Mouse (Mus musculus) kidney, adult 2 months (tissue): ENCODE measurements around the gene Zic1. TPM values are rescaled to one million over a fixed set of nuclear protein-coding genes. Genes with fewer than 3 reads are reported as not detected.

ENCODE experiments used
- DNase-seq: peaks from one replicate; pipeline ENCODE4 v3.0.0; 2021
- H3K27ac ChIP-seq: fragments of 200-500 bp; 2 replicates; pipeline ENCODE4 v1.5.1; 2012; ENCODE audit warnings: low read depth, low read length, control low read depth, inconsistent platforms; ENCODE audit not compliant: insufficient read depth
- H3K27me3 ChIP-seq: fragments of 200-500 bp; replicated peaks from 2 replicates; pipeline ENCODE4 v1.6.1; 2012; ENCODE audit warnings: mild to moderate bottlenecking, moderate library complexity, low read length, inconsistent platforms; ENCODE audit not compliant: control insufficient read depth, insufficient read depth
- H3K36me3 ChIP-seq: fragments of 200-500 bp; 2 replicates; pipeline ENCODE4 v1.6.1; 2012; ENCODE audit warnings: mild to moderate bottlenecking, moderate library complexity, low read length, inconsistent platforms; ENCODE audit not compliant: control insufficient read depth, insufficient read depth
- H3K4me1 ChIP-seq: fragments of 200-500 bp; 2 replicates; pipeline ENCODE4 v1.6.1; 2011; ENCODE audit warnings: low read length; ENCODE audit not compliant: control insufficient read depth, insufficient read depth
- H3K4me3 ChIP-seq: fragments of 200-500 bp; 2 replicates; pipeline ENCODE4 v1.5.1; 2011; ENCODE audit warnings: mild to moderate bottlenecking, low read depth, low read length, control low read depth; ENCODE audit not compliant: insufficient read depth
- CTCF ChIP-seq: fragments of 200-500 bp; conservative IDR thresholded peaks from 2 replicates; pipeline ENCODE4 v1.5.1; 2011; ENCODE audit warnings: low read depth, mild to moderate bottlenecking, control low read depth, low read length, moderate library complexity, mixed read lengths; ENCODE audit not compliant: insufficient read depth, insufficient read length
- POLR2A ChIP-seq: fragments of 200-500 bp; IDR thresholded peaks from one replicate; pipeline ENCODE4 v1.6.1; 2011; ENCODE audit warnings: low read depth, low read length, control low read depth
- WGBS: fragments of 180-500 bp; shearing (Covaris S2); methylation state at CpG from one replicate; pipeline ENCODE4 v1.1.7; 2018; 5-methylcytosine and 5-hydroxymethylcytosine counted together
- polyA plus RNA-seq: library from polyadenylated mRNA; depleted of rRNA; stranded (reverse); fragments of >200 nt; gene quantifications from 2 replicates; pipeline ENCODE4 v1.2.3, GENCODE M21; 2012

The Zic1 gene
- polyA plus RNA-seq, 1 experiment = not detected

DNA sequence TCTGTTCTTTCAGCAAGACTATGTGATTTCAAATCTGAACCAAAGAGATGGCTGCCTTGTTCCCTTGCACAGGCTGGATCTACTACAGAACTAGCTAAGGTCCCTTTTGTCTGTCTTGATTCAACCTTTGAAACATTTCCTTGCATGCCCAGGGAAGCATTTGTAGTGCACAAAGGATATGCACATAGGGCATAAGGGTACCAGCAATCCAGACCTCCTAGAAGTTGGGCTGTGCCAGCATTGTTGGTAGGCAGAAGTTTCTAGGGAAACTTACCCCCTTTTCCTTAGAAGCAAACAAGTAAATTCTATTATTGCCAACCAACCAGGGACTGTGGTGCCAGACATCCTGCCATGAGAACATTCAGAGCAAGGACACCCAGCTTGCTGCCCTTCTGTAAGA lies 5.4 kb upstream of the Zic1 start:
- DNase-seq = no peak
- Histone ChIP-seq H3K27ac (no peak overlapping the region), H3K36me3 (no peaks in the 10 kb centered on the region), H3K27me3 (peaks cover 5% of the 10 kb centered on the region), H3K4me3 (no peak overlapping the region), H3K4me1 (no peaks in the 10 kb centered on the region)
- TF ChIP-seq POLR2A (no peak), CTCF (no peak)

DNA sequence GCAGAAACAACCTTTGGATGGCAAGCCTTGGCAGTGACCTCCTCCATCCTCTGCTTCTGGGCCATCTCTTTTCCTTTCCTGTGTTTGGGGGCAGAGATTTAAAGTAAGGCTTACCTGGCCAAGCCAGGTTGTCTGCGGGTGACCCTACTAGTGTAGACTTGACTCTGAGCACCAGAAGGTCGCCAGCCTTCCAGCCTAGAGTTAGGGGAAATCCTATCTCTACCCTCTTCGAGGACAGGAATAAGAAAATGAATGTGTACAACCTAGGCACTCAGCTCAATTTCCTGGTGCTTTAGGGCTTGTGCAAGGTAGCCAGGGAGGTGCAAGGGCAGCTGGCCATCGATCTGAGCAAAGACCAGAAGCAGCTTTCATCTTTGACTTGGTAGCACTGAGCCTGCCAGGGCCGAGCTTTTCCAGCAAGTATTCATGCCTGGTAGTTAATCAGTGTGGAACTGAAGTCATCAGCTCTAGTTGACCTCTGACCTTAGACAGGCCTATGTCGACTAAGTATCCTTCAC lies 4.6 kb upstream of the Zic1 start:
- TF ChIP-seq CTCF (no peak), POLR2A (no peak)
- H3K4me3 ChIP-seq = no peak overlapping the region
- H3K27me3 ChIP-seq = peaks cover 5% of the 10 kb centered on the region
- no peaks in the 10 kb centered on the region for H3K4me1 ChIP-seq
- H3K27ac ChIP-seq = no peak overlapping the region
- no peaks in the 10 kb centered on the region for H3K36me3 ChIP-seq
- DNase-seq = no peak
- 16% methylated on average over 6 of the region's 6 CpGs for WGBS

DNA sequence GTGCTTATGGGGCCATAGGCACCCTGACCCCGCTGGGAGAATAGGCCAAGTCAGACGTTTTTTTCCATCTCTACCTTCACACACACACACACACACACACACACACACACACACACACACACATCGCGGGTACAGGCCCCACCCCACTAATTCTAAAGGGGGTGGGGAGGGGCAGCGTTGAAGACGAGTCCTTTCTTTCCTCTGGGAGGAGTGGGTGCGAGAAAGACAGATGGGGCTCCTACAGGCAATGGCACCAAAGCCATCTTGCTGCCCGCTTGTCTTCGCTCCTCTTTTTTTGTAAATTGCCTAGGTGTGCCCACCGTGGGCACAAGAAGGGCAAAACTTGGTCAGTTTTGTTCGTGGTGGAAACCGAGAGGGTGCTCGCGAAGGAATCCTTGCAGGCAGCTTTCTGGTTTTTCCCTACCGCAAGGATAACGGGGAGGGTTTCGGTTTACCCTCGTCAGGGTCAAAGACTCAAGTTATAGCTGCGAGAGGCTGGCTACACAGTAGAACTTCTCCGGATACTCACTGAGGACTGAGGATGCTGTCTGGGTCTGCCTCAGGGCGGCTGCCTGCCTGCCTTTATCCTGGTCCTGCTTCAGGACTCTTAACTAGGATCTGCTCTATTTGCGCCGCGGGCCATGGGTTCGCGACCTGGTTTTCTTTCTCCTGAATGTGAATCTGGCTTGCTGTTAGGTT lies 3.8 kb upstream of the Zic1 start:
- WGBS = 7% methylated on average over 26 of the region's 26 CpGs
- H3K27me3 ChIP-seq = peaks cover 9% of the 10 kb centered on the region
- TF ChIP-seq POLR2A (no peak), CTCF (no peak)
- no peaks in the 10 kb centered on the region for H3K36me3 ChIP-seq
- no peak overlapping the region for H3K4me3 ChIP-seq
- DNase-seq = no peak
- H3K4me1 ChIP-seq = no peaks in the 10 kb centered on the region
- no peak overlapping the region for H3K27ac ChIP-seq

DNA sequence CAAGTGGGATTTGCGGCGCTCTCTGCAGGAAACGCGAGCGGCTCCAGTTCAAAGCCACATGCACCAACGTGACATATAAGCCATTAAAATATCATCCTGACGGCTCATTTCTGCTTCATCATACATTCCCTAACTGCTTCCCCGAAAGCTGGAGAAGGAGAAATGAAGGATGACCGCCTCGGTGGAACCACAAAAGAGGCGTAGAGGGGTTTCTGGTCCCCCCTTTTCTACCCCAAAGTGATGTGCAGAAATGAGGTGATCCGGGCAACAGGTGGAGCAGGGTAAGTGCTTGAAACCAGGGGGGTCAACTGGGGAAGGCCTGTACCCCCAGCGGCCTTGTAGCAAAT lies 3.3 kb upstream of the Zic1 start:
- TF ChIP-seq POLR2A (no peak), CTCF (no peak)
- H3K4me3 ChIP-seq = no peak overlapping the region
- no peaks in the 10 kb centered on the region for H3K4me1 ChIP-seq
- DNase-seq = no peak
- no peaks in the 10 kb centered on the region for H3K36me3 ChIP-seq
- 6% methylated on average over 13 of the region's 13 CpGs for WGBS
- H3K27ac ChIP-seq = no peak overlapping the region
- peaks cover 12% of the 10 kb centered on the region for H3K27me3 ChIP-seq

DNA sequence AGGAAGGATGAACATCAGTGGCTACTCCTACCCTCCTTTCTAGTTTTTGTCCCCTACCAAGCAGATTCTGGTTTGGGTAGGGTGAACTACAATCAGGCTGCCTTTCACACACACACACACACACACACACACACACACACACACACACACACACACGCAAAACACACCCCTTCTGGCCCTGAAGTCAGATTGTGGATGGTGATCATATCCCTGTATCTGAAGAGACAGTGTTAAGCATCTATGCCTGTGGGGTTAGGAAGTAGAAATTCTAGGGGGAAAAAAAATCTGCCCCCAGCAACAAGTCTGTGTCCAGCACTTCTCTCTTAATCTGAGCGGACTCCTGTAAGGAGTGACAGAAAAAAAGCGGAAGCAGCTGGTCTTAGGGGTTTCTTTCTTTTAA lies 2.5 kb upstream of the Zic1 start:
- no peak for TF ChIP-seq POLR2A
- no peak for TF ChIP-seq CTCF

DNA sequence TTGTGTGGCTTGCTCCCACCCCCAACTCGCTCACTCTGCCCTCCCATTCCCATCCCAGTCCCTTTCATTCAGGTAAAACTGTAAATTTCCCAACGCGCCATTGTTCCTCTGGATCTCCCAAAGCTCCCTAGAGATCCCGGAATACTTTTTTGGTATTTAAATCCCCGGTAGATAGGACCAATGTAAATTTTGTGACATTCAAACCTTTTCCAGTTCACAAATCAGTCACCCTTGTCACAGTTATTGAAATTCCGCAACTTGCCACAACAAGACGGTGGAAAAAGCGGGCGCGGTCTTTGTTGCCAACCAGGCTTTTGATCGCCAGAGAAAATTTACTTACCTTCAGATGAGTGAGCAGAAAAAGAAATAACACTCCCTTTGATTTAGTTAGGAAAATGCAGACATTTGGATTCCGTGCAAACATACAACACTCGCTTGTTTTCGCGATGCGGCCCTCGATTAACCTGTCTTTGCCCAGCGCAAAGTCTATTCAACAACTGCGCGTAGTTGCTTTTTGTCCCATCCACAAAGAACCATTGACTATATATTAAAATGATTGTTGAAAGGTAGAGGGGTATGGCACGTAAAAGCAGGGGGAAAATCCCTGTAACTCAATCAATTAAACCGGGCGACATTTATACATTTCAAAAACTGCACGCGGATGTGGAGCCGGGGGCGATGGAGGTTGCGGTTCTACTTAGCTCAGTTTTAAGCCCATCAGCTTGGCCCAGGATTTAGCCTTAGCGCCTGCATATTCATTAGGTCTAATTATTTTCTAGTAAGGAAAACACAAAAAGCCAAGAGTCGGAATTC lies 1.6 kb upstream of the Zic1 start:
- 6% methylated on average over 30 of the region's 30 CpGs for WGBS
- H3K4me3 ChIP-seq = no peak overlapping the region
- no peaks in the 10 kb centered on the region for H3K36me3 ChIP-seq
- no peak for DNase-seq
- H3K27me3 ChIP-seq = peaks cover 21% of the 10 kb centered on the region
- H3K4me1 ChIP-seq = no peaks in the 10 kb centered on the region
- no peak overlapping the region for H3K27ac ChIP-seq
- TF ChIP-seq POLR2A (no peak), CTCF (no peak)

More for the DNA sequence above, 2.5 kb upstream of the Zic1 start:
- Histone ChIP-seq H3K36me3 (no peaks in the 10 kb centered on the region), H3K27ac (no peak overlapping the region), H3K4me1 (no peaks in the 10 kb centered on the region), H3K4me3 (no peak overlapping the region), H3K27me3 (peaks cover 14% of the 10 kb centered on the region)
- WGBS = 6% methylated on average over 3 of the region's 3 CpGs
- no peak for DNase-seq
